In genomic region chr11:31992535-31992934, GRCm38 (mm10) we compare ENCODE assay signal across 25 mouse cellular contexts. TPM values are rescaled to one million over a fixed set of nuclear protein-coding genes. Genes with fewer than 3 reads are reported as not detected.
"Had no signal": no experiment of that assay in that cellular context is flagged by ENCODE, and none has a peak within 500 bp of the region (broad histone marks: within the 10 kb centered on the region; RNA-seq: fewer than 3 reads in every experiment).

No protein-coding gene starts in this region.

- H3K27ac ChIP-seq: kidney, postnatal 0 days; layer of hippocampus, adult 2 months; limb, embryonic 10.5 days; limb, embryonic 13.5 days; liver, embryonic 12.5 days; liver, embryonic 15.5 days; lung, embryonic 15.5 days; stomach, embryonic 15.5 days had no signal

- ATAC-seq: liver, embryonic 12.5 days had no signal

- DNase-seq: kidney, adult 9 months; kidney, postnatal 25 days; layer of hippocampus, adult 9-11 months; liver; lung, adult 18-20 months; lung, postnatal 10 days; lung, postnatal 4 days; midbrain, embryonic 14.5 days; thymus, postnatal 36 days had no signal

- H3K36me3 ChIP-seq: limb, embryonic 10.5 days; limb, embryonic 13.5 days; liver, embryonic 12.5 days; liver, embryonic 15.5 days; lung, embryonic 15.5 days; stomach, embryonic 15.5 days had no signal

- H3K9me3 ChIP-seq: limb, embryonic 10.5 days; limb, embryonic 13.5 days; liver, embryonic 12.5 days; liver, embryonic 15.5 days; lung, embryonic 15.5 days; stomach, embryonic 15.5 days had no signal

- H3K4me1 ChIP-seq: limb, embryonic 10.5 days; limb, embryonic 13.5 days; liver, embryonic 12.5 days; liver, embryonic 15.5 days; lung, embryonic 15.5 days; stomach, embryonic 15.5 days had no signal

- H3K4me3 ChIP-seq: layer of hippocampus, adult 2 months; limb, embryonic 10.5 days; limb, embryonic 13.5 days; liver, embryonic 12.5 days; liver, embryonic 15.5 days; lung, embryonic 15.5 days; stomach, embryonic 15.5 days had no signal

- H3K9ac ChIP-seq: limb, embryonic 13.5 days; liver, embryonic 12.5 days; liver, embryonic 15.5 days; lung, embryonic 15.5 days; stomach, embryonic 15.5 days had no signal

- H3K27me3 ChIP-seq: limb, embryonic 13.5 days; liver, embryonic 12.5 days; liver, embryonic 15.5 days; lung, embryonic 15.5 days; stomach, embryonic 15.5 days had no signal

- H3K4me2 ChIP-seq: limb, embryonic 13.5 days; liver, embryonic 12.5 days; liver, embryonic 15.5 days; lung, embryonic 15.5 days; midbrain, embryonic 11.5 days; stomach, embryonic 15.5 days had no signal

RNA-seq across cellular contexts. Expression of gene 4930524B15Rik, which starts 27.1 kb away (rescaled TPM):
- total RNA-seq: layer of hippocampus, adult 2 months; left cerebral cortex, postnatal 25 days; megakaryocyte progenitor cell, adult 5-6 weeks; megakaryocyte-erythroid progenitor cell, adult 5-6 weeks; midbrain, postnatal 0 days had no signal
- polyA plus RNA-seq: large intestine, adult 2 months; liver, embryonic 12.5 days; liver, embryonic 15.5 days; lung, embryonic 15.5 days; neural tube, embryonic 11.5 days; small intestine, adult 2 months; stomach, embryonic 15.5 days had no signal
